Mouse (Mus musculus) midbrain, embryonic 14.5 days (tissue): ENCODE measurements at regions not wholly inside any gene's neighbourhood (a gene's known extent, or its start where the extent isn't known, plus 50 kb on each side); places are given as distances from the start of the nearest gene placed in this dataset.

Experiments
- ATAC-seq: fragments of 200-750 bp; cut with Nextera tagmentation; 2 replicates; pipeline ENCODE4 v1.8.0; 2017; ENCODE audit warnings: moderate number of reproducible peaks, moderate library complexity; ENCODE audit not compliant: low FRiP score, low TSS enrichment
- DNase-seq: peaks from one replicate; pipeline ENCODE4 v3.0.0-alpha.2; 2015
- H3K27ac ChIP-seq: fragments of 300-500 bp; sonication (generic); replicated peaks from 2 replicates; pipeline ENCODE4 v1.5.1; 2014; ENCODE audit warnings: mild to moderate bottlenecking, low read depth, low read length, moderate library complexity
- H3K27me3 ChIP-seq: fragments of 300-500 bp; sonication (generic); 2 replicates; pipeline ENCODE4 v1.6.1; 2014; ENCODE audit warnings: low read length, control low read depth, mixed read lengths; ENCODE audit not compliant: control insufficient read depth, insufficient read depth
- H3K36me3 ChIP-seq: fragments of 300-500 bp; sonication (generic); 2 replicates; pipeline ENCODE4 v1.6.1; 2014; ENCODE audit warnings: low read length, control low read depth; ENCODE audit not compliant: control insufficient read depth, insufficient read depth
- H3K4me1 ChIP-seq: fragments of 300-500 bp; sonication (generic); 2 replicates; pipeline ENCODE4 v1.6.1; 2014; ENCODE audit warnings: mild to moderate bottlenecking, antibody characterized with exemption, low read length, control low read depth; ENCODE audit not compliant: control insufficient read depth, insufficient read depth
- H3K4me2 ChIP-seq: fragments of 300-500 bp; sonication (generic); 2 replicates; pipeline ENCODE4 v1.6.1; 2014; ENCODE audit warnings: mild to moderate bottlenecking, low read length, moderate library complexity
- H3K4me3 ChIP-seq: fragments of 300-500 bp; sonication (generic); replicated peaks from 2 replicates; pipeline ENCODE4 v1.5.1; 2014; ENCODE audit warnings: low read depth, low read length
- H3K9ac ChIP-seq: fragments of 300-500 bp; sonication (generic); replicated peaks from 2 replicates; pipeline ENCODE4 v1.6.1; 2014; ENCODE audit warnings: mild to moderate bottlenecking, low read length, moderate library complexity
- H3K9me3 ChIP-seq: fragments of 300-500 bp; sonication (generic); 2 replicates; pipeline ENCODE4 v1.6.1; 2016; ENCODE audit warnings: low read length, control low read depth, mixed read lengths; ENCODE audit not compliant: control insufficient read depth
- WGBS: fragments of 180-500 bp; shearing (Covaris S2); extraction: QIAGEN DNeasy Blood & Tissue Kit; methylation state at CpG from one replicate; pipeline ENCODE4 v1.1.7; 2014; 5-methylcytosine and 5-hydroxymethylcytosine counted together

DNA sequence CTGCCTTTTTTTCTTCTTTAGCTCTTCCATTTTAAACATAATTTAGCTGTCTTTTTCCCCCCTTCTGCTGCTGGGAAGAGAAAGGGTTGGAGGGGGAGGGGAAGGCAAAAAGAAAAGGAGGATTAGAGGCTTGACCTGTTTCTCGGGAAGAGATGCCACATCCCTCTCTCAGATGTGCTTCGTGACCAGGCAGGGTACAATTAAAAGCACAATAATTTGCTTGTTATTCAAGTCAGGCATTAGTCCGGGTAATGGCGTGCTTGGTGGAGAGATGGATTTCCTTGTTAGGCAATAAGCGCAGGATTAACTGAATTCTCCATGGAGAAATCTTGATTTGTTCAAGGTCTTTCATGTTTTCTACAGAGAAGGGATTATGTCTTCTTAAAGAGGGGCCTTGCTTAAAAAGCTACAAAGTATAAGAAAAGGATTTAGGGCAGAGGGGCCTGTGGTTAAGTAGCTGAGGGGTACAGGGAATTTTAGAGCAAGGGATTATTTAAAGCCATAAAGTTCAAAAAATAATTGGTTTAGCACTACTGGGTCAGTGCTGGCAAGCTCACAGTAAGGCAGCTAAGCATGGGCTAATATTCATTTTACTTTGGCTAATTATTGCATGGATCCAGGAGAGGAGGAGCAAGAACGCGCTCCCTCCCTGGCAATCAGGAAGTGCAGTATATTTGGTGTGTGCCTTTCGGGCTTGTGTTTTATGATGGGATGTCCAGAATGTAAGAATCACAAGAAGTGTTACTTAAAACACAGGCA, 143.8 kb downstream of the Psat1 start:
- Histone ChIP-seq H3K27ac (peak overlapping the region; percentile 53), H3K4me2 (peak overlapping the region; percentile 23; the same call in 1 of the 2 replicates), H3K4me1 (peaks cover 26% of the 10 kb centered on the region), H3K4me3 (no peak overlapping the region), H3K9me3 (no peaks in the 10 kb centered on the region), H3K36me3 (no peaks in the 10 kb centered on the region), H3K27me3 (peaks cover 42% of the 10 kb centered on the region), H3K9ac (0 out of 2 replicates have a peak overlapping the region, but pooled peaks have one; percentile 3)
- DNase-seq, result peak; percentile 83
- 7% methylated on average over 8 of the region's 8 CpGs for WGBS
- peak; percentile 75 for ATAC-seq

DNA sequence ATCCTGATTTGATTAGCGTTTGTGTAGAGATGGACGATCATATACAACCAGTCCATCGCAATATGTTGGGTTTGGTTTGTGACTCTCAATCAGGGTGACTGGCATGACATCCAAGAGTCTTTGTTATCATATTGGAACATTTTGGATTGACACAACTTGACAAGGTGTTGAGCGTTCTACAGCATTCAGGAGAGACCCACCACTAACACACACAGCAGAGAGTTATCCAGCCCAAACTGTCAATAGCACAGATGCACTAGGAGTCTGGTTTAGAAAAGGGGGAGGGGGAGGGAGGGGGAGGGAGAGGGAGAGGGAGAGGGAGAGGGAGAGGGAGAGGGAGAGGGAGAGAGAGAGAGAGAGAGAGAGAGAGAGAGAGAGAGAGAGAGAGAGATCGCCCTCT, 144.5 kb downstream of the Psat1 start:
- peaks cover 26% of the 10 kb centered on the region for H3K4me1 ChIP-seq
- H3K4me3 ChIP-seq, result no peak overlapping the region
- DNase-seq, result peak; percentile 45
- 27% methylated on average over 5 of the region's 5 CpGs for WGBS
- peak overlapping the region; percentile 54; the same call in 1 of the 2 replicates for H3K4me2 ChIP-seq
- no peak overlapping the region for H3K9ac ChIP-seq
- peak overlapping the region; percentile 53 for H3K27ac ChIP-seq
- no peaks in the 10 kb centered on the region for H3K36me3 ChIP-seq
- no peak for ATAC-seq
- H3K9me3 ChIP-seq, result no peaks in the 10 kb centered on the region
- H3K27me3 ChIP-seq, result peaks cover 43% of the 10 kb centered on the region

GRCm38 (mm10) chr19:15801811-15802486, 145.2 kb downstream of the Psat1 start:
- WGBS, result 4% methylated on average over 17 of the region's 17 CpGs
- H3K36me3 ChIP-seq, result no peaks in the 10 kb centered on the region
- no peaks in the 10 kb centered on the region for H3K9me3 ChIP-seq
- H3K4me1 ChIP-seq, result peaks cover 26% of the 10 kb centered on the region
- H3K27ac ChIP-seq, result peak overlapping the region; percentile 80
- peak overlapping the region; percentile 54 for H3K4me2 ChIP-seq
- peak overlapping the region; percentile 16 for H3K4me3 ChIP-seq
- peaks cover 39% of the 10 kb centered on the region for H3K27me3 ChIP-seq
- ATAC-seq, result peak; percentile 72
- H3K9ac ChIP-seq, result peak overlapping the region; percentile 49
- peak; percentile 96 for DNase-seq

DNA sequence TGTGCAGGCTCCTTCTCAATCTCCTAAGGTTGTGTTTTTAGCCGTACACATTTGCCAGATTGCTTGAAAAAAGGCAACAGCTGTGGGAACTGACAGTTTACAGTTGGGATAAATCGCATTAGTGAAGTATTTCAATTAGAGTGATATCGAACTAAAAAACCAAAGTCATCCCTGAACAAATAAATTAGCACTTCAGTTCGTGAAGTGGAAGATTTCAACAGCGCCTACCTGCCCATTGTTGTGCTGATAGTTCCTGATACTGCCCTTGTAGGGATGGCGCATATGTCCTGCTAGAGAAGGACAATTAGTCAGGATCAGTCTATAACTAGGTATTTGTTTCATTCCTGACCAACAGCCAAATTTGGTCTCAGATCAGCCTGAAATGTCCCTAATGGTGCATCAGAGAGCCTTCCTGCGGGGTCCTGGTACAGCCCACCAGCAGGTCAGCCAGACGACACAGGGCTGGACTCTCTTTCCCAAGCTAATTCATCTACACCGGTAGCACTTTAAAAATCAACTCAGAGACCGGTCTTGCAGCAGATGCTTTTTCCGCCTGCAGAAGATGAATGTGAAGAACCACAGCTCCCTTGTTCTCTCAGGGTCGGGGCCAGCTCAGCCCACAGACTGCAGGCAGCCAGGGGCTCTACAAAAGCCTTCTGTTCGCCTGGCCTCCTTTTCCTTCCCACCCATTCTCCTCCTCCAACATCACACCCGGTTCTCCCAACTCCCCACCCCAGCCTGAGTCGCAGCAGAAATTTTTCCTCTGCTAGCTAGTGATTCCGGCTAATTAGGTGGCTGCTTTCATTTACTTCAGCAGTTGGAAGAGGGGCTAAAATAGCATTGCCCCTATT, 146.1 kb downstream of the Psat1 start:
- WGBS, result 17% methylated on average over 16 of the region's 16 CpGs
- peak overlapping the region; percentile 80 for H3K27ac ChIP-seq
- DNase-seq (peak; percentile 70), ATAC-seq (peak; percentile 29)
- peaks cover 26% of the 10 kb centered on the region for H3K4me1 ChIP-seq
- peak overlapping the region; percentile 49 for H3K9ac ChIP-seq
- no peaks in the 10 kb centered on the region for H3K9me3 ChIP-seq
- H3K27me3 ChIP-seq, result peaks cover 37% of the 10 kb centered on the region
- no peaks in the 10 kb centered on the region for H3K36me3 ChIP-seq
- peak overlapping the region; percentile 16 for H3K4me3 ChIP-seq
- H3K4me2 ChIP-seq, result peak overlapping the region; percentile 54

- Histone ChIP-seq H3K27ac (no peak overlapping the region), H3K4me1 (peaks cover 21% of the 10 kb centered on the region), H3K27me3 (peaks cover 32% of the 10 kb centered on the region), H3K36me3 (no peaks in the 10 kb centered on the region), H3K9me3 (no peaks in the 10 kb centered on the region), H3K4me3 (no peak overlapping the region), H3K4me2 (no peak overlapping the region), H3K9ac (no peak overlapping the region)
- ATAC-seq (no peak), DNase-seq (no peak)
- WGBS, result 66% methylated on average over 4 of the region's 4 CpGs
Observed at GRCm38 (mm10) chr19:15796466-15796865, 150.7 kb downstream of the Psat1 start.

DNA sequence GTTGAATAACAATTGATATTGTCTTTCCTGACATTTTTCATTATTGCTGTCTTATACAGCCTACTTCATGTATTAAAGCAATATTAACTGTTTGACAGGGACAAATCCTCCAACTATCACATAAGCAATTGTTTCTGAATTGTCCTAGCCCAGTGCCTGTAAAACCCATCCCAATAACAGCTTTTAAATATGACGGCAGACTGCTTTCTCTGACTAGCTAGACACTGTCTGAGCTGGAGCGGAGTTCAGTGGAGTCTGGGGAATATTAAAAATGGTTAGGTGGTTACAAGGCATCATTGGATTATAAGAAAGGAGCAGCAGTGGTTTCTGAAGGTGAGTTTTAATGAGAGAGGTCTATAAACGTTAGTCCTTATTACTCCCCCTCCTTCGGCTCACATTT, 155.2 kb downstream of the Psat1 start:
- DNase-seq (peak; percentile 37), ATAC-seq (no peak)
- 0 out of 2 replicates have a peak overlapping the region, but pooled peaks have one; percentile 2 for H3K9ac ChIP-seq
- H3K27ac ChIP-seq, result peak overlapping the region; percentile 67
- no peaks in the 10 kb centered on the region for H3K36me3 ChIP-seq
- H3K4me1 ChIP-seq, result peaks cover 19% of the 10 kb centered on the region
- H3K9me3 ChIP-seq, result no peaks in the 10 kb centered on the region
- peak overlapping the region; percentile 49 for H3K4me2 ChIP-seq
- H3K4me3 ChIP-seq, result no peak overlapping the region
- WGBS, result 40% methylated on average over 4 of the region's 4 CpGs
- peaks cover 12% of the 10 kb centered on the region; the same call in 1 of the 2 replicates for H3K27me3 ChIP-seq

GRCm38 (mm10) chr19:15791264-15791913, 155.7 kb downstream of the Psat1 start:
- Histone ChIP-seq H3K27ac (peak overlapping the region; percentile 77), H3K9ac (no peak overlapping the region), H3K36me3 (no peaks in the 10 kb centered on the region), H3K9me3 (no peaks in the 10 kb centered on the region), H3K4me3 (0 out of 2 replicates have a peak overlapping the region, but pooled peaks have one; percentile 11), H3K27me3 (peaks cover 8% of the 10 kb centered on the region; the same call in 1 of the 2 replicates), H3K4me1 (peaks cover 19% of the 10 kb centered on the region), H3K4me2 (peak overlapping the region; percentile 49)
- ATAC-seq, result peak; percentile 71
- 18% methylated on average over 12 of the region's 12 CpGs for WGBS
- DNase-seq, result peak; percentile 78
